In genomic region chr1:34439961-34440630, GRCm38 (mm10) we compare ENCODE assay signal across 8 mouse cellular contexts. TPM values are rescaled to one million over a fixed set of nuclear protein-coding genes. Genes with fewer than 3 reads are reported as not detected.
DNase-seq lines count a peak whose midpoint lies in the region; ATAC-seq and TF ChIP-seq lines count a peak whose summit lies in the region.

No protein-coding gene starts in this region.

- TF ChIP-seq POLR2A in bone marrow, adult 2 months (IDR thresholded peaks at IDR 0.05; ENCODE audit: borderline replicate concordance, control insufficient read depth, low read depth, low read length), result no peak

- no peaks in the 10 kb centered on the region for H3K9me3 ChIP-seq in forebrain, embryonic 12.5 days
- no peaks in the 10 kb centered on the region for H3K9me3 ChIP-seq in liver, embryonic 13.5 days (replicated peaks)
- no peaks in the 10 kb centered on the region for H3K9me3 ChIP-seq in stomach, embryonic 16.5 days (replicated peaks; ENCODE audit: control insufficient read depth, low read length)

- H3K4me1 ChIP-seq in bone marrow, adult 2 months (ENCODE audit: control insufficient read depth, insufficient read depth, low read length), result no peaks in the 10 kb centered on the region
- peaks cover 25% of the 10 kb centered on the region for H3K4me1 ChIP-seq in forebrain, embryonic 12.5 days
- peaks cover 40% of the 10 kb centered on the region for H3K4me1 ChIP-seq in liver, embryonic 13.5 days (replicated peaks)
- peaks cover 7% of the 10 kb centered on the region for H3K4me1 ChIP-seq in stomach, embryonic 16.5 days (ENCODE audit: control insufficient read depth, insufficient read depth, low read length)

- DNase-seq in layer of hippocampus, adult 2 months (ENCODE audit: low spot score in 2 of 2), result no peak
- DNase-seq in layer of hippocampus, adult 9-10 months (ENCODE audit: low spot score), result no peak
- no peak for DNase-seq in liver, embryonic 13.5 days
- DNase-seq in yolk sac, embryonic 10.5 days (ENCODE audit: low spot score), result no peak
- no peak for DNase-seq in ovary, postnatal 36 days (ENCODE audit: low spot score)

- peak; percentile 60 for TF ChIP-seq CTCF in layer of hippocampus, adult 2 months (conservative IDR thresholded peaks at IDR 0.05)
- TF ChIP-seq CTCF in bone marrow, adult 2 months (IDR thresholded peaks at IDR 0.05; ENCODE audit: control insufficient read depth, insufficient read depth, low read length), result peak; percentile 47

- H3K4me2 ChIP-seq in forebrain, embryonic 12.5 days, result peak overlapping the region; percentile 73
- H3K4me2 ChIP-seq in liver, embryonic 13.5 days, result peak overlapping the region; percentile 75
- H3K4me2 ChIP-seq in stomach, embryonic 16.5 days (ENCODE audit: low read depth, low read length), result peak overlapping the region; percentile 67

- H3K9ac ChIP-seq in forebrain, embryonic 12.5 days, result peak overlapping the region; percentile 65
- H3K9ac ChIP-seq in liver, embryonic 13.5 days, result peak overlapping the region; percentile 73
- H3K9ac ChIP-seq in stomach, embryonic 16.5 days (ENCODE audit: low read length), result peak overlapping the region; percentile 73

- ATAC-seq in forebrain, embryonic 12.5 days (ENCODE audit: low FRiP score), result peak; percentile 50
- ATAC-seq in liver, embryonic 13.5 days (ENCODE audit: low read depth), result peak; percentile 42
- ATAC-seq in stomach, embryonic 16.5 days (ENCODE audit: insufficient read depth, low FRiP score), result peak; percentile 25

- peak overlapping the region; percentile 97 for H3K27ac ChIP-seq in layer of hippocampus, adult 2 months
- H3K27ac ChIP-seq in bone marrow, adult 2 months (ENCODE audit: control insufficient read depth, insufficient read depth, low read depth, low read length, poor library complexity), result peak overlapping the region; percentile 10; the same call in 1 of the 2 replicates
- peak overlapping the region; percentile 68 for H3K27ac ChIP-seq in forebrain, embryonic 12.5 days
- H3K27ac ChIP-seq in liver, embryonic 13.5 days, result peak overlapping the region; percentile 16; the same call in 1 of the 2 replicates
- H3K27ac ChIP-seq in stomach, embryonic 16.5 days (ENCODE audit: low read length), result peak overlapping the region; percentile 51

- H3K4me3 ChIP-seq in layer of hippocampus, adult 2 months, result peak overlapping the region; percentile 81
- H3K4me3 ChIP-seq in bone marrow, adult 2 months (replicated peaks; ENCODE audit: control insufficient read depth, low read depth, low read length), result peak overlapping the region; percentile 84
- H3K4me3 ChIP-seq in forebrain, embryonic 12.5 days (replicated peaks), result peak overlapping the region; percentile 74
- H3K4me3 ChIP-seq in liver, embryonic 13.5 days (replicated peaks), result peak overlapping the region; percentile 75
- peak overlapping the region; percentile 63 for H3K4me3 ChIP-seq in stomach, embryonic 16.5 days (replicated peaks; ENCODE audit: low read length)

- peaks cover 37% of the 10 kb centered on the region for H3K36me3 ChIP-seq in forebrain, embryonic 12.5 days (replicated peaks)
- H3K36me3 ChIP-seq in liver, embryonic 13.5 days, result peaks cover 34% of the 10 kb centered on the region
- peaks cover 31% of the 10 kb centered on the region for H3K36me3 ChIP-seq in stomach, embryonic 16.5 days (ENCODE audit: control insufficient read depth, insufficient read depth, low read length)

- WGBS in bone marrow, adult 2 months, result 6% methylated on average over 31 of the region's 31 CpGs
- 9% methylated on average over 31 of the region's 31 CpGs for WGBS in forebrain, embryonic 12.5 days
- 2% methylated on average over 31 of the region's 31 CpGs for whole genome bisulfite sequencing in liver, embryonic 13.5 days (ENCODE audit: insufficient replicate concordance)
- WGBS in stomach, embryonic 16.5 days, result 6% methylated on average over 31 of the region's 31 CpGs

- H3K27me3 ChIP-seq in forebrain, embryonic 12.5 days, result no peaks in the 10 kb centered on the region
- no peaks in the 10 kb centered on the region for H3K27me3 ChIP-seq in liver, embryonic 13.5 days
- H3K27me3 ChIP-seq in stomach, embryonic 16.5 days (ENCODE audit: control insufficient read depth, insufficient read depth, low read length), result no peaks in the 10 kb centered on the region

RNA-seq across cellular contexts. Expression of gene Imp4, which starts 0.4 kb away (rescaled TPM):
- total RNA-seq in layer of hippocampus, adult 2 months (2021), result 10 to 100 TPM; 34.5 to 36.6 TPM
- 10.4 and 14.5 TPM in 2 replicates for polyA plus RNA-seq in bone marrow, adult 2 months (2011; ENCODE audit: insufficient read depth, insufficient read length, low replicate concordance, missing spikeins)
- 71.8 and 81.3 TPM in 2 replicates for polyA plus RNA-seq in forebrain, embryonic 12.5 days (2016; fragmentation: Nextera tagmentation; extraction: Ambion mirVana)
- 73.8 and 81.4 TPM in 2 replicates for polyA plus RNA-seq in liver, embryonic 13.5 days (2015; fragmentation: Nextera tagmentation; extraction: Ambion mirVana)
- 74.1 and 86.2 TPM in 2 replicates for polyA plus RNA-seq in stomach, embryonic 16.5 days (2015; fragmentation: Nextera tagmentation; extraction: Ambion mirVana)

RNA-seq across cellular contexts. Expression of gene Ccdc115, which starts 0.6 kb away (rescaled TPM):
- 10 to 100 TPM; 19.2 to 20.3 TPM for total RNA-seq in layer of hippocampus, adult 2 months (2021)
- 11.3 and 19.3 TPM in 2 replicates for polyA plus RNA-seq in bone marrow, adult 2 months (2011; ENCODE audit: insufficient read depth, insufficient read length, low replicate concordance, missing spikeins)
- 68.9 and 69.8 TPM in 2 replicates for polyA plus RNA-seq in forebrain, embryonic 12.5 days (2016; fragmentation: Nextera tagmentation; extraction: Ambion mirVana)
- 28.2 and 30.8 TPM in 2 replicates for polyA plus RNA-seq in liver, embryonic 13.5 days (2015; fragmentation: Nextera tagmentation; extraction: Ambion mirVana)
- polyA plus RNA-seq in stomach, embryonic 16.5 days (2015; fragmentation: Nextera tagmentation; extraction: Ambion mirVana), result 52.6 and 55.0 TPM in 2 replicates

RNA-seq across cellular contexts. Expression of gene Ptpn18, which starts 19.5 kb away (rescaled TPM):
- 1 to 10 TPM; 5.0 to 6.3 TPM for total RNA-seq in layer of hippocampus, adult 2 months (2021)
- polyA plus RNA-seq in bone marrow, adult 2 months (2011; ENCODE audit: insufficient read depth, insufficient read length, low replicate concordance, missing spikeins), result 54.1 and 93.0 TPM in 2 replicates
- polyA plus RNA-seq in forebrain, embryonic 12.5 days (2016; fragmentation: Nextera tagmentation; extraction: Ambion mirVana), result 3.3 and 5.4 TPM in 2 replicates
- 14.4 and 16.9 TPM in 2 replicates for polyA plus RNA-seq in liver, embryonic 13.5 days (2015; fragmentation: Nextera tagmentation; extraction: Ambion mirVana)
- polyA plus RNA-seq in stomach, embryonic 16.5 days (2015; fragmentation: Nextera tagmentation; extraction: Ambion mirVana), result 23.7 and 27.5 TPM in 2 replicates

RNA-seq across cellular contexts. Expression of gene Prss39, which starts 58.1 kb away (rescaled TPM):
- total RNA-seq in layer of hippocampus, adult 2 months (2021), result not detected
- not detected in 2 replicates for polyA plus RNA-seq in bone marrow, adult 2 months (2011; ENCODE audit: insufficient read depth, insufficient read length, low replicate concordance, missing spikeins)
- polyA plus RNA-seq in forebrain, embryonic 12.5 days (2016; fragmentation: Nextera tagmentation; extraction: Ambion mirVana), result not detected in 2 replicates
- not detected in 2 replicates for polyA plus RNA-seq in liver, embryonic 13.5 days (2015; fragmentation: Nextera tagmentation; extraction: Ambion mirVana)
- not detected in 2 replicates for polyA plus RNA-seq in stomach, embryonic 16.5 days (2015; fragmentation: Nextera tagmentation; extraction: Ambion mirVana)

Comparison
In these comparisons a context has a peak if more than half of its experiments do, and no peak if none do; other contexts are left out.
1. H3K27ac ChIP-seq: peak in every context shown above with its lines; median percentile 97 in layer of hippocampus, adult 2 months; 68 in forebrain, embryonic 12.5 days; 51 in stomach, embryonic 16.5 days; 16 in liver, embryonic 13.5 days; 10 in bone marrow, adult 2 months.